Mouse (Mus musculus) layer of hippocampus, adult 11-12 months (tissue): ENCODE results near the gene Hist1h2bl.
"Not testable (repeated sequence)": the region's sequence is repeated elsewhere in the genome, so short reads cannot be mapped to it uniquely, and the experiment has no call there.

Experiments
- DNase-seq: peaks from one replicate; pipeline ENCODE4 v3.0.0; 2022; ENCODE audit warnings: low spot score

The Hist1h2bl gene

DNA sequence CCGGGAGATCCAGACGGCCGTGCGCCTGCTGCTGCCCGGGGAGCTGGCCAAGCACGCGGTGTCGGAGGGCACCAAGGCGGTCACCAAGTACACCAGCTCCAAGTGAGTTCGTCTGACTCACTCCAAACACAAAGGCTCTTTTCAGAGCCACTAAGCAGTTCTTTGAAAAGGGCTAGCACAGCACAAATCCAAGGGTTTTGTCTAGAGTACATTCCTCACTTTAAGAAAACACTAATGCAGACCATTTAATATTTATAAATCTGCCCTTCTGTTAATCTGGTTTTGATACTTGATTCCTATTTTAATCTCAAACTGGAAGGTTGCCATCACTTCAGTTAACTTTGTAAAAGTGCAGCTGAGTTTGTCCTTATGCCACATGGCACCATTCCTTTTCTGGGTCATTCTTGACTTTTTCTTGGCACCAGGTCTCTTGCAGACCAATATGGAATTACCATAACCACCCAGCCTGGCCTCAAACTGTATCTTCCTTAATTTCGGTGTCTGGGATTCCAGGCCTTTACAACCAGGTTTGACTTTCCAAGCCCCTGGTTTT is 6.5 kb upstream of the Hist1h2bl start:
- no peak for DNase-seq

DNA sequence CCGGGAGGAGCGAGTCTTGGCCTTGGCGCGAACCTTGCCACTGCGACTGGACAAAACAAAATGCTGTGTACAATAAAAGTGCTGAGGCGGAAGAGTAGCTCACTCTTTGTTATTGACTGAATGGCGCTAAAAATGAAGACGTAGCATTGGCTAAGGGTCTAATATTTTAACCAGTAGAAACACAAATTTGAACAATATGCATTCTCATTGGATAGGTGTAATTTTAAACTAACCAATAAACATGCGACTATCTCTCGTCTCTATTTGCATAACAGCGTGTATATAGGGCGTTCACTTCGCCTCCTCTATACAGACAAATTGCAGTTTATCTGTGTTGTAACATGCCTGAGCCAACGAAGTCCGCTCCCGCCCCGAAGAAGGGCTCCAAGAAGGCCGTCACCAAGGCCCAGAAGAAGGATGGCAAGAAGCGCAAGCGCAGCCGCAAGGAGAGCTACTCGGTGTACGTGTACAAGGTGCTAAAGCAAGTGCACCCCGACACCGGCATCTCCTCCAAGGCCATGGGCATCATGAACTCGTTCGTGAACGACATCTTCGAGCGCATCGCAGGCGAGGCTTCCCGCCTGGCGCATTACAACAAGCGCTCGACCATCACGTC is 5.9 kb upstream of the Hist1h2bl start, which contains the start of gene Hist1h2bm:
Gene Hist1h2bm (plus strand): TSS at position 288 of the 616 bp plus-strand sequence.
- DNase-seq = peak; percentile 70

DNA sequence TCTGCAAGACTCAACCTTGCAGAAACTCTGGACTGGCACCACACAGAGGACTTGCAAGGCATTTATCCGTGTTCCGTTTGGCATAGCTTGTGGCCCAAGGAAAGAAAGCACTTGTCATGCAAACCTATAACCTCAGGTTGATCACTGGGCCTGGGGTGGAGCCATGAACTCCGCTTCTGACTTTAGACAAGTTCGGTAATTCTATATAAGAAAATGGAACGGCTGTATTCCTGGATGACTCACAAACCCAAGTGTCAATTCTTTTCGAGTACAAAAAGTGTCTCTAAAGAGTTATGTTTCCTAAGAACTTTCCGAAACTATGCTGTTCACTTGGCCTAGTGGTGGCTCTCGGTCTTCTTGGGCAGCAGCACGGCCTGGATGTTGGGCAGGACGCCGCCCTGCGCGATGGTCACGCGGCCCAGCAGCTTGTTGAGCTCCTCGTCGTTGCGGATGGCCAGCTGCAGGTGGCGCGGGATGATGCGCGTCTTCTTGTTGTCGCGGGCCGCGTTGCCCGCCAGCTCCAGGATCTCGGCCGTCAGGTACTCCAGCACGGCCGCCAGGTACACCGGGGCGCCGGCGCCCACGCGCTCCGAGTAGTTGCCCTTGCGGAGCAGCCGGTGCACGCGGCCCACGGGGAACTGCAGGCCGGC is 5.3 kb upstream of the Hist1h2bl start:
- not testable (repeated sequence) for DNase-seq

DNA sequence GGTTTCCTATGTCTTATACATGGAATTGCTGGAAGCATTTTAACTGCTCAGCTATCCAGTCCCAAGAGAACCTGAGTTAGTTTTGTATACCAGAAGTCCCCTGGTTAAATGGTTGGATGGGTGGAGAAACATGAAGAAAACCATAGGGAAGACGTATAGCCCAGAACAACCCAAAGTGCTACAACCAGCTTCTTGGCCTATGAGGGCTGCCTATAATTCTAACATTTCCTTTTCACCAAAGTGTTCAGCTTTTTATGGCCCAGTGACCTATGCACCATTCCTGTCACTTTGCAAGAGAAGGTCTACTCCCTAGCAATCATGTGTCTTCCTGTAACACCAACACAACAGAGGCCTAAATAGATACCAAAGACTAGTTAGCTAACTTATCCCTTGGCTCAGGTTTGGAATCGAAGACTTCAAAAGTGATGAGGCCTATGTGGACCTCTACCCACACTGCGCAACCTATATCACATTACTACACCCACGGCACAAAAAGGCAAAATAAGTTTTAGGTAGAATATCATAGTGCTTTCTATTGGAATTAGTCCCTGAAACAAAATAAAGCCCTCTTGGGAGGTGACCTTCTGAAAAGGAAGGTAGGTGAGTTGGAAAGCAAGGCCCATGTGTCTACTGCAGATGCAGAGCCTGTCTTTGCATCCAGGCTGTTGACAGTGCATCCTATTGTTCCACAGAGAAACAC is 2.6 kb upstream of the Hist1h2bl start:
- DNase-seq = no peak

DNA sequence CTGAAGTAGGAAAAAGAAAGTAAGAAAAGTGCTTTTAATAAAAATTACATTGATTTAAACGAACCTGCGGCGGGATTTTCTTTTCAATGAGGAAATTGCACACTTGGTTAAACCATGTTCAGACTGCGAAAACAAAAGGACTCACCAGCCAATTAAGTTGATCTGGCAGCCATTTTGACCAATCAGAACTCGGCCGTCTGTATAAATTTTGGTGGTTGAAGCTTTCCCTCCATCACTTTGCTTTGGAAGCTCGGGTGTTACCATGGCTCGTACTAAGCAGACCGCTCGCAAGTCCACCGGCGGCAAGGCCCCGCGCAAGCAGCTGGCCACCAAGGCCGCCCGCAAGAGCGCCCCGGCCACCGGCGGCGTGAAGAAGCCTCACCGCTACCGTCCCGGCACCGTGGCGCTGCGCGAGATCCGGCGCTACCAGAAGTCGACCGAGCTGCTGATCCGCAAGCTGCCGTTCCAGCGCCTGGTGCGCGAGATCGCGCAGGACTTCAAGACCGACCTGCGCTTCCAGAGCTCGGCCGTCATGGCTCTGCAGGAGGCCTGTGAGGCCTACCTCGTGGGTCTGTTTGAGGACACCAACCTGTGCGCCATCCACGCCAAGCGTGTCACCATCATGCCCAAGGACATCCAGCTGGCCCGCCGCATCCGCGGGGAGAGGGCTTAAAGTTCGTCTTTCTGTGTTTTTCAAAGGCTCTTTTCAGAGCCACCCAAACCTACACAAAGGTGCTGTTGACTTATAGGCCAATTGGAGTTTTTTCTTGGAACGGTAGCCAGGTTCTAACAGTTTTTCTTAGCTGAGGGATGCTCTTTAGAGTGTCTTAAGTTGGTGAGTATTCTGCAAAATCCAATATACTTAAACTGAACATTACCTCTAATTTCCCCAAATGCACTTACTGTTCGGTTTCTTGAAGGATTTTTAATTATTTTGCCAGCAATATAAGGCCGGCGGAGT is 1.7 kb upstream of the Hist1h2bl start, which contains the start of gene Hist1h3h:
Gene Hist1h3h (plus strand): TSS at position 263 of the 961 bp plus-strand sequence.
- peak; percentile 91 for DNase-seq

DNA sequence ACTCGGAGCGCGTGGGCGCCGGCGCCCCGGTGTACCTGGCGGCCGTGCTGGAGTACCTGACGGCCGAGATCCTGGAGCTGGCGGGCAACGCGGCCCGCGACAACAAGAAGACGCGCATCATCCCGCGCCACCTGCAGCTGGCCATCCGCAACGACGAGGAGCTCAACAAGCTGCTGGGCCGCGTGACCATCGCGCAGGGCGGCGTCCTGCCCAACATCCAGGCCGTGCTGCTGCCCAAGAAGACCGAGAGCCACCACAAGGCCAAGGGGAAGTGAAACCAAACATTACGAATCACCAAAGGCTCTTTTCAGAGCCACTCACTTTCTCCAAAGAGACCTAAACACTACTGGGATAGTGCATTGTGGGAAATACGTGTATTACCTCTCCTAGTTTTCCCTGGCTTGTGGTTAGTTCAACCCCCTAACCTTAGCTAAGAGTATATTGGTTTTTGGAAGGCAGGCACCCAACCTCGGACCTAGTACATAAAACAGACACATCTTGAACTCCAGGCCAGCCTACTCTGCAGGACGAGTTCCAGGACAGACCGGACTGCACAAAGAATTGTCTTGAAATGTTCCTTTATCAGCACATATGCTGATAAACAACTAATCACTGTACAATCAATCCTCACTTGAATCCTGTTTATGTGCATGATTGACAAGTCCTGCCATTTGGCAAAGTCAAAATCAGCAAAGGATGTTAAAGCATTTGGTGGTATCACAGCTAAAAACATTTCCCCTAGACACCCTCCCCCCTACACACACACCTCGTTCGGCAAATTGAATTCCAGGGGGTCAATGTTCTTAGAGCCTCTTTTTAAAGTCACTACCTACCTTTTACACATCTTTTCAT is 823 bp upstream of the Hist1h2bl start:
- peak; percentile 16 for DNase-seq

DNA sequence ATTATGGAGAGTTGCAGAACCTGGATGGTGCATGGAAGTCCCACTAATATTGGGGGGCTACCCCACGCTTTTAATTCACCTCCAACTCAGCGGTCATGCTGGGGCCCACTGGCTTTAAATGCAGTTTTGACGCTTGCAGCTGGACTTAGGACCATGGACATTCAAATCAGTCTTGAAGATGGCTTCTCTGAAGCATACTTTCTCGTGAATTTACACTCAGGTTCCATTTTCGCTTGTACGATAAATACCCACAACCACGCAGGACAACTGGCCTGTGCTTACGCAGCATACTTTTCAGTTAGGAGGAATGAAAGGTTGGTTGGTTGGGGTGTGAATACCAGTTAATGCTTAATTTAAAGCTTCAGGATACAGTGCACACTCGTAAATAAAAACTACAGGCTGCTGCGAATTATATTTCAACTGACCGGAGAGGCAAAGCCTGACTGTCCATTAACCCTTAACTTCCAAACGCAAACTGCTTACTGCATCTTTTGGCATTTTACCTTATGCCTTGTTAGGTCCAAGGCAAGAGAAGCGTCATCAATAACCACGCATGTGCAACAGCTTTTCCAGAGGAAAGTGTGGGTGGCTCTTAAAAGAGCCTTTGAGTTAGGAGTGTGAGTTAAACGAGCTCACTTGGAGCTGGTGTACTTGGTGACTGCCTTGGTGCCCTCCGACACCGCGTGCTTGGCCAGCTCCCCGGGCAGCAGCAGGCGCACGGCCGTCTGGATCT is 646 bp downstream of the Hist1h2bl start:
- no peak for DNase-seq

DNA sequence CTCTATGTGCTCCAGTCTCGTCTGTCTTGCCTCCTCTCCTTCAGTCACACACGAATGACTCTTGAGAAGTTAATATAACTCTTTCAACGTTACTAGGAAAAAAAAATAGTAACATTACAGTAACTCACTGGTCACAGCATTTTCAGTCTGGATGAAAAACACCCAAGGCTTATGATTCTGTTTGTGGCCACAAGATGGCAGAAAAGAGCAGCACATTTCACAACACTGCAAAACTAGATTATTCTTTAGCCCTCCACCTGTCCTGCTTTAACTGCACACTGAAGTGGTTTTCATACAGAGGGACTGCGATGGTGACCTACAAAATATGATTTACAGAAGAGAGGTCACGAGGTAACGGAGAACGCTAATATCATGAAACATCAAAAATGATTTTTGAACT is 1.2 kb downstream of the Hist1h2bl start:
- peak; percentile 69 for DNase-seq

DNA sequence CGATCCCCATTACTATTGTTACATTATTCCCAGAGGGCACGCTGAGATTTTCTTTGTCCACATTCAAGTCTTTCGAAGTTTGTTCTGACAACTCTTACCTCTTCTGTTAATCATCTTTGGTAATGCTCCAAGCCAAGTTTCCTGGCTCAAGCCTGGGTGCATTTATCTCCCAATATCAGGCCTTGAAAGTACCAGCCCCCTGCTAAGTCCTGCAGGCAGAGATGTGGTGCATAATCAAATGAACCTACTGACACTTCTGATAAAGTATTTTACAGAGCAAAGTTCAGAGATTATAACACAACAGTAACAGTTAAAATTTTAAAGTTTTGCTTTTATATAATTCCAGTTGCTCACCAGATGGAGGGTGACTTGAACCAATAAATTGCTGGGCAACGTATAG is 4.2 kb downstream of the Hist1h2bl start:
- no peak for DNase-seq

DNA sequence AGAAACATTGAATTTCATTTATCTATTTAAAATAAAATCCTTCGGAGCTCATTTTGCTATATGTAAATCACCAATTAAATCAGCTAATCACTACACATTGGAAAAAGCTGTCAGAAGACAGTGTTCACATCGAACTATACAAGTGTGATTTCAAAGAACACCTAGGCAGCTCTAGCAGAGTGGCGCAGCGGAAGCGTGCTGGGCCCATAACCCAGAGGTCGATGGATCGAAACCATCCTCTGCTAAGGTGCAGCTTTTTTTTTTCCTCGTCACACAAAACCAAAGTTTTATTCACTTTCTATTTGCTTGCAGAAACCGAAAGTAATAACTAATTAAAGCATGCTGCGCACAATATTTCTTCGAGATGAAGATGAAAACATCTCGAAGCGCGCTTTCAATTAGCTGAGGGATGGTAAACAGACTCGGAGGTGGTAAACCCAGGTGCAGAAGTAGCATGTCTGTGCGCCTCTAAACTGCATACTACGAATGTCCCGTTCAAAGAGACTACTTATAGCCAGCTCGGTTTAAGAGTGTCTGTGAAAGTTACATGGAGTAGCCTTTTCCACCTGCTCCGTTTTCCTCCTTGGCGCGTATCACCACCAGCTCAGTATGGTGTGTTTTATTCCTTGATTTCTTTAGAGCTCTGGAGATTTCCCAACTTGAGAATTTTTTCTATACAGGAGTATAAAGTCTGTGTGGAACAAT is 5.0 kb downstream of the Hist1h2bl start:
- peak; percentile 78 for DNase-seq

DNA sequence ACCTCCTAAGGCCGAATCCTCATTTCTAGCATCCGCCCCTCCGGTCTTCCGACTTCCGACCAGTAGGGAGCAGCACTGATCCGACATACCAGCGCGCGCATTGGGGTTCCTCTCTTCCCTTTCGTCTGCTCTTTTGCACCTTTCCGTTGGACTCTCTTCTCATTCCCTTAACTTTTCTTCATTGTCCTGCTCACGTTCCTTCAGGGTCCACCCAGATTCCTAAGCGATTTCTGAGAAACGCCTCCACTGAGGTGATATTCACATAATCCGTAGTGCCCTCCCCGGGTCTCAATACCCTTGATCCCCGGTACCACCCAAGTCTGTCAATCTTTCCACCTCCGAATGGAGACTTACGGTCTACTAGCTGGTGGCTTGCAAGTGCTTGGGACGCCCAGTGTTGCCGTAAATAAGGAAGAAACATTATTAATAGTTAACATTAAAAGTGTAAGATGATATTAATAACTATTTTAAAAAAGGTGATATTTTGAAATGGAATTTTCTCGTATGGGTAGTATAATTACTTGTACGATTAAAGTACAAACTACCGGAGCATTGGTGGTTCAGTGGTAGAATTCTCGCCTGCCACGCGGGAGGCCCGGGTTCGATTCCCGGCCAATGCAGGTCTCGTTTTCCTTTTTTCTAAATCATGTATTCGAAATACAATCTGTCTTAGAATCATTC is 5.8 kb downstream of the Hist1h2bl start:
- peak; percentile 91 for DNase-seq

DNA sequence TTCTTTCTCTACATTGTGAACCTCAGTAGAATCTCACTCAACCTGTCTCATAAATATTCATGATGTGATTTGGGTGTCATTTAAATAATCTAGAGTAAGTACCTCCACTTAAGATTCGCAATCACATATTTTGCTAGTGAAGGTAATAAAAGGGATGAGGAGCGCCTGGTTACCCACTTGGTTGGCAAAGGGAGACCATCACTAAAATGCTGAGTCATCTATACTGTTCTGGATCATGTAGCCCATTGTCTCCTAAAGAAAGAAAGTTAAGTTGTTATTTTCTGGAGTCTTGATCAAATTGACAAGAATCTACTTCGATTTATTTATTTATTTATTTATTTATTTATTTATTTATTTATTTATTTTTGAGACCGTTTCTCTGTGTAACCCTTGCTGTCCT is 9.3 kb downstream of the Hist1h2bl start:
- DNase-seq = no peak

DNA sequence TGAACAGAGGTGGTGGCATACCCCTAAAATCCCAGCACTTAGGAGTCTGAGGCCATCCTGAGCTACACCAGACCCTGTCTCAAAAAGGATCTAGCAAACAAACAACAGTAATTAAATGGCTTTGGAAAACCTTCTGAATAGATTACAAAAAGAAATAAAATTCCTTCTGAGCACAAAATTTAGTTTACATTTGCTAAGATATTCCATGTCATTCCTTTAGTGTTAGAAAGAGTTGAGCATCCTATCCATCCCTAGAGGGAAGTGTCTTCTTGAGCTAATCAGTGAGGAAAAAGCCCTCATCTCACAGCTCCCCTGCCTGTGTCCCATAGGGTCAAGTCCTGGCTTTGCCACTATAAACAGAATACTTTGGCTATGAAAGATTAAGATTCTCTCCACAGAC is 18.1 kb downstream of the Hist1h2bl start, which contains the start of gene Olfr1359:
Gene Olfr1359 (plus strand): TSS at position 301 of the 400 bp plus-strand sequence.
- no peak for DNase-seq

DNA sequence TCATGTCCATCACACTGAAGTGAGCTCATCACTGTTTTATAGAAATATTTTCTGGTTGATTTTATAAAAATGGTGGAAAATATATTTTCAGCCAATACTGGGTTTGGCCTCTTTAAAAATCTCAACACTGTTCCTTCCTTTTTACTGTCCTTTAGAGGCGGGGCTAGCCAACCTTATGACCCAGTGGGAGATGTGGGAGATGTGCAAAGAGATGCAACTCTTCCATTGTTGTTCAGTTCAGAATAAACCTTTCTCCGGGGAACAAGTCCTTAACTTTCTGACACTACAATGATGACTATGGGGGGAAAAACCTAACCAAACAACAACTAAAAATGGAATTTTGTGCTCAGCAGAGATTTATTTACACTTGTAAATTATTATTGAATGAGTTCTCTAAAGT is 38.6 kb downstream of the Hist1h2bl start, which contains the start of gene Olfr1360:
Gene Olfr1360 (minus strand): TSS at position 101 of the 400 bp plus-strand sequence.
- no peak for DNase-seq
